Mouse (Mus musculus) common myeloid progenitor, adult 5-6 weeks (primary cell): ENCODE data around the gene Gm21865. TPM values are rescaled to one million over a fixed set of nuclear protein-coding genes. Genes with fewer than 3 reads are reported as not detected.
"Not testable (repeated sequence)": the region's sequence is repeated elsewhere in the genome, so short reads cannot be mapped to it uniquely, and the experiment has no call there.

Experiments
- ATAC-seq: replicated peaks from 2 replicates; pipeline ENCODE4 v1.8.0; 2016; ENCODE audit warnings: low read depth, mild to moderate bottlenecking, moderate TSS enrichment, inconsistent platforms; ENCODE audit not compliant: poor library complexity, severe bottlenecking
- total RNA-seq: library from RNA; stranded (forward); fragments of 200-1000, 187-1606 nt; gene quantifications from 2 replicates; pipeline ENCODE4 v1.2.3, GENCODE M21; 2017

Gene Gm21865
- total RNA-seq: not detected in 2 replicates

DNA sequence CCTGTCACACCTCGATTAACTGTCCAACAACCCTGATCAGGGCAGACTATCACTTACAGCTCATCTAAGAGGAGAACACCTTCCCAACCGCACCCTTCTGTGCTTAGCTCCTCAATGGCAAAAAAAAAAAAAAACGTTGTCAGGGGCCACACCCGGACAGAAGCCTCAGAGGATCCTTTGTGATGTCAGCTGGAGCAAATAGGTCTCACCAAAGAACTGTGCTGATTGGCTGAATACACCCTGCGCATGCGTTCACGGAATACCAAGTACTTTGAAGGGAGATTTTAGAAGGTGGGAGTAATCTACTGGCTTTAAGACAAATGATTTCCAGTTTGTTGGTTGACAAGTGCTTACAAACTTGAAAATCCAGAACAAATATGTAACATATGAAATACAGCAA, at the start of gene Gm21865:
Gene Gm21865, minus strand, starts transcription at position 101 of the 400 bp plus-strand sequence.
- not testable (repeated sequence) for ATAC-seq

Other genes with a start within 250 kb of the Gm21865 start
- not detected in 2 replicates for gene Gm21882, start 64.6 kb upstream of the Gm21865 start, total RNA-seq